Mouse (Mus musculus) heart, postnatal 0 days (tissue): ENCODE data around the gene Mapk8ip1.

Experiments
- CTCF ChIP-seq: IDR thresholded peaks from 2 replicates; pipeline ENCODE4 v1.5.1; 2016; ENCODE audit warnings: antibody characterized with exemption, control low read depth, low read depth
- EP300 ChIP-seq: IDR thresholded peaks from 2 replicates; pipeline ENCODE4 v1.6.1; 2016; ENCODE audit warnings: antibody characterized with exemption, low read depth

GRCm38 (mm10) chr2:92437366-92437765 is 36.3 kb upstream of the Mapk8ip1 start:
- TF ChIP-seq CTCF (no peak), EP300 (no peak)
